Mouse (Mus musculus) layer of hippocampus, postnatal 10 days (tissue): ENCODE measurements around the gene Fbxo21. TPM values are rescaled to one million over a fixed set of nuclear protein-coding genes. Genes with fewer than 3 reads are reported as not detected.
A peak's percentile ranks its signal among the peaks of the same experiment; 100 is the strongest.

ENCODE experiments used
- DNase-seq, 2 experiments: peaks; one replicate each; pipeline ENCODE4 v3.0.0; 2021; ENCODE audit warnings: low spot score in 2 of 2
- total RNA-seq, 2 experiments: library from RNA; stranded (reverse); gene quantifications; 2 replicates each; pipeline ENCODE4 v1.2.3; 2021

Fbxo21 gene
- total RNA-seq, 2 experiments from 2014 or later: 125 to 134 TPM

DNA sequence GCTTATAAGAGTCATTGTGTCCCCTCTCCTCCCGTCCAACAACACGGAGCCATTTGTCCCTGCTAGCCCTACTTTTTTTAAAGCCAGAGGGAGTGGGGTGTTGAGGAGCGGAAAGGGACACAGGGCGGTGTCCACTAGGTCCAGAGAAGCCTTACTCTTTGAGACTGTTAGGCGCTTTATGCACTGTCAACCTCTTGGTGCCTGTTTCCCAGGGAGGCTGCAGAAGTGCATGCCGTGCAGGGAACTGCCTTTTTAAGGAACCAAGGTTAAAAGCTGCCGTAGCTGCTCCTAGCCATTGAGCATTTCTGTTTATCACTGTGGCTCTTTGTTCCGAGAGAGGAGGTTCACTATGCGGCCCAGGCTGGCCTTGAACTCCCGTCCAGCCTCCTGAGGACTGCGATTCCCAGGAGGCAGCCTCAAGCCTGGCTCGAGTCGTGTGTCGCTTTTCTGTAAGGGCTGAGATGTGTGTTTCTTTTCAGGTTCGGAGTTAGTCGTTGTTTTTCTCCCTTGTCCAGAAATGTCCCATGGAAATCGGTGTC lies 1.7 kb downstream of the Fbxo21 start:
- no peak for DNase-seq

DNA sequence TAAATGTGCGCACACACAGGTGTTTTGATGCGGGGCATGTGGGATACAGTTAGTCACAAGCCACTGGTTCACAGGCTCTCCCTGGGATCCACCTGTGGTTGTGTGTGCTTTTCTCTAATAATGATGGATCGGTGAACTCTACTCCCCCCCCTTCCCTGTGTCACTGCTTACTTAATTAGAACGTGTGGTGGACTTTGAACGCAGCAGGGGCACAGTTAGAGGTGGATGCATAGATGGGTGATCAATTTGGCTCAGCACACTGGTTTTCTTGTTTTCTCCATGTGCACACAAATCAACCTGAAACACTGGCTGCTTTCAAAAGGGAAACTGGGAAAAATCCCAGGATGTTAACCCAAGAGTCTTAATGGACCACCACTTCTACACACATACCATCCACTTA lies 2.6 kb downstream of the Fbxo21 start:
- no peak for DNase-seq

GRCm38 (mm10) chr5:117980921-117981320 lies 4.4 kb downstream of the Fbxo21 start:
- no peak for DNase-seq

DNA sequence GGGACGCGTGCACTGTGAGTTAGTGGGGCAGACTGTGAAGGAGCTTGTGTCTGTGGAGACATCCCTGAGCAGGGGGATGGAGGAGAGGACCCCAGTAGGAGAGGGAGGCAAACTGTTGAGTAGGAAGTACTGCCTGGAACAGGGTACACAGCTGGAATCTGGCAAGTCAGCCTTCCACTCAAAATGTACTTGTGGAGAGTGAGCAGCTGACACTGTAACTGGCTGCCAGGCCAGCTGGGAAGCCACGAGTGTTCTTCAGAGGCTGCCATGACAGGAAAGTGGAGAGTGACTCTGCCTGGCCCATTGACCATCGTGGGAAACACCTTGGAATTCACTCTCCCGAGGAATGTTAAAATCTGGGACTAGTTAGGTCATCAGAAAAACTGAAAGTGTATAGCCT lies 5.4 kb downstream of the Fbxo21 start:
- no peak for DNase-seq

GRCm38 (mm10) chr5:117986327-117986726 lies 9.8 kb downstream of the Fbxo21 start:
- DNase-seq: no peak

DNA sequence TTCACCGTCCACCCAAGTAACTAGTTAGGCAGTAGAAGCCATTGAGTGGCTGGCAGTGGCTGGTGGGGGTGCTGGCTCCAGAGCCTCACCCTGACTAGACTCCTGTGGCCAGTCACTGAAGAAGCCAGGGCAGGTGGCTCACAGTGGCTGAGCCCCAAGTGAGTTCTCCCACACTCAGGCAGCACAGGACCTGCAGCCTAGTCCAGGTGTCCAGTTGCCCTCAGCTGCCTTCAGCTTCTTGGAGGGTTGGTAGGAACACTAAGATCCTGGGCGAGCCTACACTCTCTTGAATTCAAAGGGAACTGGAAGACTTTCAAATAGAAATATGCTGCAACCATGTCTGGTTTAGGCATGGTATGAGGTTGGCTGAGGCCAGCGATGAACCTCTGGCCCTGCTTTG lies 11.4 kb downstream of the Fbxo21 start:
- DNase-seq: no peak

DNA sequence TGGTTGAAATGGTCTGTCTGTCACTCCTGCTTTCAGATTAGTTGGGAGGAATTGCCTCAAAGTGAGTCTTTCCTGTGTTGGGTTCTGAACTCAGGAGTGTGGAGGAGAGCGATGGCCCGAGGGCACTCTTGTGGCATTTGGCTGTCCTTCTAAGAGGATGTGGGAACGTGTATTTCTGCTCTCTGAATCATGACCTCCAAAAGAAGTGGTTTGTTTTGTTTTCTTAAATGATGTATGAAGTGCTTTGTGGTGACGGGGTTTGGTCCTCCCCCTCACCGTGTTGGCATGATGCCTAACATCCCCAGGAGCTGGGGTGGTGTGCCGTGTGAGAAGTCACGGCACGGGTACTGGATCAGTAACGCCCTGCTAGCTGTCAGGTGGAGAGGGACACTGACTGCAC lies 11.8 kb downstream of the Fbxo21 start:
- DNase-seq: no peak

DNA sequence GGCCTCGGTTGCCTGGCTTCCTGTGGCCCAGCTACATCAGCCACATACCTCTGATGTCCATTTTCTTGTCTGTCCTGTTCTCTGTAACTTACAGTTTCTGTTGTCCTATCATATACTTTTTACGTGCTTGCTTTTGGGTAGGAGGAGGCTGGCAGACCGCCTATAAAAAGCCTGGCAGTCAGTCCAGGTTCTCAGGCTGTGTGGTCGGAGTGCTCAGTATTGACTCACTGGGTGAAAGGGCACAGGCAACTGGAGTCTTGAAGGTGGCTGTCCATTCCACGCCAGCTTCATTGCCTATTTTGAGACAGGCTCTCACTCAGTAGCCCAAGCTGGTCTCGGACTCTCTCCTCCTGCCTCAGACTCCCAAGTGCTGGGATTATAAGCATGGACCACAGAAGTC lies 13.2 kb downstream of the Fbxo21 start:
- no peak for DNase-seq

- DNase-seq: no peak
Observed at GRCm38 (mm10) chr5:117990957-117991356, 14.4 kb downstream of the Fbxo21 start.

GRCm38 (mm10) chr5:117993550-117993949 lies 17.0 kb downstream of the Fbxo21 start:
- DNase-seq: no peak

- no peak for DNase-seq
Observed at GRCm38 (mm10) chr5:117995372-117995901, 18.9 kb downstream of the Fbxo21 start.

GRCm38 (mm10) chr5:117995911-117996310 lies 19.4 kb downstream of the Fbxo21 start:
- DNase-seq: no peak

- DNase-seq: no peak
Observed at GRCm38 (mm10) chr5:117996581-117996980, 20.1 kb downstream of the Fbxo21 start.

DNA sequence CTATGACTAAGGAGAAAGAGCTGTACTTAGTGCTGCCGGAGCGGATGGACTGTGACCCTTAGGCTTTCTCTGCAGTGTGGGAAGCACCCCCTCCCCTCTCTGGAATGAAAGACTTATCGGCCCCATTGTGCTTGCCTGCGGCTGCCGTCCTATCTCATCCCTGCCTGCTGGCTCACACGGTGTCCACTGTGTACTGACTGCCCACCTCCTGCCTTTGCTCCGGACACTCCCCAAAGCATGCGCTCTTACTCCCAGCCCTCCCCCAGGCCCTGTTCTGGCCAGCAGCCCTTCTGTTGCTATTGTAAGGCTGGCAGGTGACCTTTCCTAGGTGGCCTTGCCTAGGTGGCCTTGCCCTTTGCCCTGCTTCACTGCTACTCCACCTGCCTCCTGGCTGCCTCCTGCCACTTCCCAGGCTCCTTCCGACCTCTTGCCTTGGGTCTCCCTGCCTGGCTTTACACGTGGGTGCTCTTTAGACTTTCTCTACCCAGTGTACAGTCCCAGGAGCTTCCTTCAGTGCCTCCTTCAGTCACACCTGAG lies 21.0 kb downstream of the Fbxo21 start:
- no peak for DNase-seq

GRCm38 (mm10) chr5:117999061-117999460 lies 22.5 kb downstream of the Fbxo21 start:
- no peak for DNase-seq

GRCm38 (mm10) chr5:117999584-117999983 lies 23.1 kb downstream of the Fbxo21 start:
- no peak for DNase-seq

- DNase-seq: peak; percentile 82 to 83
Observed at GRCm38 (mm10) chr5:118002059-118002458, 25.5 kb downstream of the Fbxo21 start.

- DNase-seq: peak; percentile 74 to 82
Observed at GRCm38 (mm10) chr5:118004619-118005018, 28.1 kb downstream of the Fbxo21 start.

DNA sequence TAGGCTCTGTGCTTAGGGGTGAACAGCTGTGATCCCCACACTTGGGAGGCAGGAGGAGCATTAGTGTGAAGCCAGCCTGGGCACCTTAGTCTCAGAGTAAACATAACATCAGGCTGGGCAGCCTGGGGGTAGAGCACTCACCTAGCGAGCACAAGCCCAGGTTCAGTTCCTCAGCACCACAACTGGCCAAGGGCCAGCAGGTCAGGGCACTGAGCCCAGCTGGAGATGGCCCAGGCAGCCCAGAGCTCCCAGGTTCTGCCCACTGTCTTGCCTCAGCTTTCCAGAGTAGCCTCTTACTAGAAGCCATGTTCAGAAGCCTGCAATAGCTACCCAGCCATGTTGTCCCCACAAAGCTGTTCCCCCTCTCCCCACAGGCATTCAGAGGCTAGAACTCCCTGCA lies 29.2 kb downstream of the Fbxo21 start:
- DNase-seq: no peak

DNA sequence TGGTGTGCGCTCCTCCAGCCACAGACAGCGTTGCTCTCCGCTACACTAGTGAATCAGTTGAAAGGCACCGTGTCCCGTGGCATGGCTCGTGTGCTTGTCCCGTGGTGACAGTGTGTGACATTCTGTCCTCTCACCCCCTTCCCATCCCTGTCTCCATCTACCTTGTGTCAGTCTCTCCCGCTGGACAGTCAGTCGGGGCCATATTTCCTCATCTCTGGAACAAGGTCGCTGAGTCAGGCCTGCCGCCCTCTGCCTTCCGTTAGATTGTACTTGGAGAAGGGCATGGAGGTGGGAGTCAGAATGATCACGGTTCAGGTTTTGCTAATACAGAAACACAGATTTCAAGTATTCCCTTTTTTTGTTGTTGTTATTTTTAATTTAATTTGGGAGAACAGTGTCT lies 31.8 kb downstream of the Fbxo21 start:
- DNase-seq: no peak

- DNase-seq: peak in 1 of 2 experiments; percentile 17
Observed at GRCm38 (mm10) chr5:118010872-118011271, 34.3 kb downstream of the Fbxo21 start.

- DNase-seq: no peak
Observed at GRCm38 (mm10) chr5:118011796-118012195, 35.3 kb downstream of the Fbxo21 start.

- DNase-seq: peak; percentile 67 to 70
Observed at GRCm38 (mm10) chr5:118015028-118015427, 38.5 kb downstream of the Fbxo21 start.
